Mouse (Mus musculus): Measurements from ENCODE around the gene Ddr2.

The Ddr2 gene

GRCm38 (mm10) chr1:170086631-170087030, 23.9 kb downstream of the Ddr2 start:
- no peak for DNase-seq

GRCm38 (mm10) chr1:170084151-170084796, 26.3 kb downstream of the Ddr2 start:
- DNase-seq: peak; percentile 60

- DNase-seq: no peak
These were observed 29.7 kb downstream of the Ddr2 start for GRCm38 (mm10) chr1:170080907-170081306.

- no peak for DNase-seq
These were observed 31.1 kb downstream of the Ddr2 start for GRCm38 (mm10) chr1:170079465-170079864.

- DNase-seq: no peak
These were observed 34.2 kb downstream of the Ddr2 start for GRCm38 (mm10) chr1:170076339-170076738.

- no peak for DNase-seq
These were observed 36.8 kb downstream of the Ddr2 start for GRCm38 (mm10) chr1:170073768-170074167.

- no peak for DNase-seq
These were observed 41.4 kb downstream of the Ddr2 start for GRCm38 (mm10) chr1:170069143-170069542.

GRCm38 (mm10) chr1:170065931-170066330, 44.6 kb downstream of the Ddr2 start:
- DNase-seq: no peak

- no peak for DNase-seq
These were observed 45.6 kb downstream of the Ddr2 start for GRCm38 (mm10) chr1:170065009-170065408.

- no peak for DNase-seq
These were observed 46.5 kb downstream of the Ddr2 start for GRCm38 (mm10) chr1:170064083-170064494.

- DNase-seq: no peak
These were observed 50.3 kb downstream of the Ddr2 start for GRCm38 (mm10) chr1:170060214-170060613.

GRCm38 (mm10) chr1:170059347-170059746, 51.2 kb downstream of the Ddr2 start:
- DNase-seq: no peak

- peak; percentile 38 for DNase-seq
These were observed 52.5 kb downstream of the Ddr2 start for GRCm38 (mm10) chr1:170058051-170058450.

- no peak for DNase-seq
These were observed 53.0 kb downstream of the Ddr2 start for GRCm38 (mm10) chr1:170057607-170058006.

GRCm38 (mm10) chr1:170056921-170057320, 53.6 kb downstream of the Ddr2 start:
- no peak for DNase-seq

GRCm38 (mm10) chr1:170056214-170056613, 54.3 kb downstream of the Ddr2 start:
- DNase-seq: no peak

GRCm38 (mm10) chr1:170052469-170053065, 58.0 kb downstream of the Ddr2 start:
- no peak for DNase-seq

- no peak for DNase-seq
These were observed 58.9 kb downstream of the Ddr2 start for GRCm38 (mm10) chr1:170051631-170052177.

GRCm38 (mm10) chr1:170048434-170048833, 62.1 kb downstream of the Ddr2 start:
- DNase-seq: no peak

GRCm38 (mm10) chr1:170044726-170045471, 65.7 kb downstream of the Ddr2 start:
- no peak for DNase-seq

- DNase-seq: no peak
These were observed 66.8 kb downstream of the Ddr2 start for GRCm38 (mm10) chr1:170043753-170044152.

GRCm38 (mm10) chr1:170042996-170043395, 67.6 kb downstream of the Ddr2 start:
- DNase-seq: no peak

- DNase-seq: no peak
These were observed 71.2 kb downstream of the Ddr2 start for GRCm38 (mm10) chr1:170039402-170039801.

- no peak for DNase-seq
These were observed 75.0 kb downstream of the Ddr2 start for GRCm38 (mm10) chr1:170035575-170035974.
